Mouse (Mus musculus): ENCODE measurements at regions not wholly inside any gene's neighbourhood (a gene's known extent, or its start where the extent isn't known, plus 50 kb on each side); places are given as distances from the start of the nearest gene placed in this dataset.

DNA sequence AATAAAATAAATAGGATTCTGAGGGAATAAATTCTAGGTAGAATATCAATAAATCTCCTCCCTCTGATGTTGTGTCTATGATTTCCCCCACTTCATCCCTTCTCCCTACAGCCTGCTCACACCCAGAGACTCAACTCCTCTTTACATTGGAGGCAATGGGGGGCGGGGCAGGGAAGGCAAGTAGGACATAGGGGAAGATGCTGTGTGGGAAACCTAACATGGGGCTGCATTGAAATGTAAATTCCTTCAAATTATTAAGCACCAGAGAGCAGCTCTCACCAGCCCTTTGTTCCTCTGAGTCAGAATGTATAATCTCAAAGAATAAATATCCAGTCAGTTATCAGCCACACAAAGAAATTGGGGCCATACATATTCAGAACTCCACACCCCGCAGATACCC is 91.6 kb downstream of the Nuf2 start:
- WGBS, result 85% methylated on average over 2 of the region's 2 CpGs
- Histone ChIP-seq H3K4me1 (no peaks in the 10 kb centered on the region), H3K27ac (no peak overlapping the region), H3K27me3 (replicated peaks) (no peaks in the 10 kb centered on the region), H3K36me3 (no peaks in the 10 kb centered on the region), H3K9me3 (no peaks in the 10 kb centered on the region), H3K9ac (no peak overlapping the region), H3K4me3 (replicated peaks) (no peak overlapping the region), H3K4me2 (no peak overlapping the region)
- no peak for ATAC-seq (ENCODE audit: insufficient read depth, low FRiP score, low read depth)

- 89% methylated on average over 3 of the region's 3 CpGs for WGBS
- no peak overlapping the region for H3K4me2 ChIP-seq
- H3K9me3 ChIP-seq, result no peaks in the 10 kb centered on the region
- no peaks in the 10 kb centered on the region for H3K4me1 ChIP-seq
- ATAC-seq (ENCODE audit: insufficient read depth, low FRiP score, low read depth), result no peak
- no peak overlapping the region for H3K9ac ChIP-seq
- no peak overlapping the region for H3K27ac ChIP-seq
- no peaks in the 10 kb centered on the region for H3K27me3 ChIP-seq (replicated peaks)
- no peak overlapping the region for H3K4me3 ChIP-seq (replicated peaks)
- H3K36me3 ChIP-seq, result no peaks in the 10 kb centered on the region
Measured at GRCm38 (mm10) chr1:169438006-169438405, 93.3 kb downstream of the Nuf2 start.

DNA sequence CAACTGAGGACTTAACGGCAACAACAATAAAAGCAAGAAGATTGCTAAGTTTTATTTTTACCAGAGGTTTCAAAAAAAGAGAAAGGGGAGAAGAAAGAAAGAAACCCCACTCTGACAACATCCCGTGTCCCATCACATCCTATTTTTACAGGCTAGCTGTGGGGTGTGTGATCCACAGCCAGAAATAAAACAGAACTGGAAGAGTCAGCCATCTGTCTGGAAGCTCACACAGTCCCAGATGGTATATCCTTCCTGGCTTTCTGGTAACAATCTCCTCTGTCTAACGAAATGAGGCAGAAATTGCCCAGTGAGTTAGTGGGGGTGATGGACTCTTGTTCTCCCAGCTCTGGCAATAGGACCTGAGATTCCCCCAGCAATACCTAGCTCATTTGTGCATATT is 108.9 kb downstream of the Nuf2 start:
- no peak for ATAC-seq (ENCODE audit: insufficient read depth, low FRiP score, low read depth)
- 48% methylated on average over 3 of the region's 3 CpGs for WGBS
- Histone ChIP-seq H3K36me3 (no peaks in the 10 kb centered on the region), H3K4me3 (replicated peaks) (no peak overlapping the region), H3K27me3 (replicated peaks) (no peaks in the 10 kb centered on the region), H3K4me2 (no peak overlapping the region), H3K9me3 (no peaks in the 10 kb centered on the region), H3K4me1 (no peaks in the 10 kb centered on the region), H3K9ac (no peak overlapping the region), H3K27ac (no peak overlapping the region)

DNA sequence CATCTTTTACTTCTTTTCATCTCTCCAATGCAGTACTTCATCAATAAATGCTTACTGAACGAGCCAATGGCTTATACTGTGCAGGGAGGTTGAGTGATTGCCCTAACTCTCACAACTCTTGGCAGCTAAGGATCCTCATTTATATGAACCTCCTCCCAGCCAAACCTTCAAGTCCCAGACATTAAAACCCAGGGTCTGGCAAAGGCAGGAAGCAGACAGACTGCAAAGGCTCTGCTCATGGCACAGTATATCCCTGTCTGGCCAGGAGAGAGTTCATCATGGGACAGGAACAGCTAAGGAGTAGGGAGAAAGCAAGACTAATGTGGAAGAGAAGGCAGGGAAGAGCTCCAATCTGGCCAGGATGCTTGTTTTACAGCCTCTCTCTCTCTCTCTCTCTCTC is 109.6 kb downstream of the Nuf2 start:
- Histone ChIP-seq H3K4me1 (no peaks in the 10 kb centered on the region), H3K36me3 (no peaks in the 10 kb centered on the region), H3K27ac (no peak overlapping the region), H3K9ac (no peak overlapping the region), H3K27me3 (replicated peaks) (no peaks in the 10 kb centered on the region), H3K4me2 (no peak overlapping the region), H3K9me3 (no peaks in the 10 kb centered on the region), H3K4me3 (replicated peaks) (no peak overlapping the region)
- WGBS, result 29% methylated on average over 1 of the region's 1 CpGs
- no peak for ATAC-seq (ENCODE audit: insufficient read depth, low FRiP score, low read depth)

DNA sequence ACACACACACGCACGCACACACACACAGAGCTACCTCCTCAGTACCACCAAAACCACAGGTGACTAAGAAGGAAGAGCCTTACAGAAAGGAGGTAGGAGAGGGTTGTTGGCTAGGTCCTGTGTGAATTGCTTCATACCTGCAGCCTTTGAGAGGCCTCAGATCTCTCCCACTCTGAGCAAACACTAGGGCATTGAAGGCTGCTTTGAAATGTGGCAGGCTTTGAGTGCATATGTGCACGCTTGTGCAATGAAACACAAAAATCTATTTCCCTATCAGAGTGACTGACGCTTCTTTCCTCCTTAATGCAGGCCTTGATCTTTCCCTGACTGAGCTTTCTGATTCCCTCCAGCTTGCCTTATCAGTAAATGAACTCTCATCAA is 112.6 kb downstream of the Nuf2 start:
- ATAC-seq (ENCODE audit: insufficient read depth, low FRiP score, low read depth), result no peak
- no peak overlapping the region for H3K27ac ChIP-seq
- WGBS, result 72% methylated on average over 4 of the region's 4 CpGs

GRCm38 (mm10) chr1:169417979-169418664 is 113.1 kb downstream of the Nuf2 start:
- Histone ChIP-seq H3K27me3 (replicated peaks) (no peaks in the 10 kb centered on the region), H3K4me2 (no peak overlapping the region), H3K4me3 (replicated peaks) (no peak overlapping the region), H3K9ac (no peak overlapping the region), H3K27ac (no peak overlapping the region), H3K36me3 (no peaks in the 10 kb centered on the region), H3K4me1 (no peaks in the 10 kb centered on the region), H3K9me3 (no peaks in the 10 kb centered on the region)
- WGBS, result 63% methylated on average over 10 of the region's 10 CpGs
- no peak for ATAC-seq (ENCODE audit: insufficient read depth, low FRiP score, low read depth)

More for the DNA sequence above, 112.6 kb downstream of the Nuf2 start:
- Histone ChIP-seq H3K4me2 (no peak overlapping the region), H3K27me3 (replicated peaks) (no peaks in the 10 kb centered on the region), H3K9ac (no peak overlapping the region), H3K4me1 (no peaks in the 10 kb centered on the region), H3K4me3 (replicated peaks) (no peak overlapping the region), H3K36me3 (no peaks in the 10 kb centered on the region), H3K9me3 (no peaks in the 10 kb centered on the region)

DNA sequence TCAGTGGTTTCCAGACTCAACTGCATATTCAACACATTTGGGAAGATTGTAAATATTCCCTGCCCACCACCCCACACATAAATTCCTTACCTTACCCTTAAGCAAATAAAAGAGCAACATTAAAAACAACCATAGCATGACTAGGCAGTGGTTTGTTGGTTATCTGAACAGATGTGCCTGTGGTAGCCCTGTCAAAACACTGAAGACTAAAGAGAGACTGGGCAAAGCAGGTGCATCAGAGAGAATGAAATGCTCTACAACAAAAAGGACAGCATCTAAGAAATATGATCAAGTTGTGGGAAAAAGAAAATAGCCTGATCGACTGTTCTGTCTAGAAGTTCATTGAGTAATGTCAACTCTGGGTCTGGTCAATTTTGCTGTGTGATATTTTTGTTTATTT is 114.6 kb downstream of the Nuf2 start:
- Histone ChIP-seq H3K4me1 (no peaks in the 10 kb centered on the region), H3K36me3 (no peaks in the 10 kb centered on the region), H3K27me3 (replicated peaks) (no peaks in the 10 kb centered on the region), H3K4me3 (replicated peaks) (no peak overlapping the region), H3K9me3 (no peaks in the 10 kb centered on the region), H3K27ac (no peak overlapping the region), H3K4me2 (no peak overlapping the region), H3K9ac (no peak overlapping the region)
- WGBS, result 91% methylated on average over 1 of the region's 1 CpGs
- ATAC-seq (ENCODE audit: insufficient read depth, low FRiP score, low read depth), result no peak

DNA sequence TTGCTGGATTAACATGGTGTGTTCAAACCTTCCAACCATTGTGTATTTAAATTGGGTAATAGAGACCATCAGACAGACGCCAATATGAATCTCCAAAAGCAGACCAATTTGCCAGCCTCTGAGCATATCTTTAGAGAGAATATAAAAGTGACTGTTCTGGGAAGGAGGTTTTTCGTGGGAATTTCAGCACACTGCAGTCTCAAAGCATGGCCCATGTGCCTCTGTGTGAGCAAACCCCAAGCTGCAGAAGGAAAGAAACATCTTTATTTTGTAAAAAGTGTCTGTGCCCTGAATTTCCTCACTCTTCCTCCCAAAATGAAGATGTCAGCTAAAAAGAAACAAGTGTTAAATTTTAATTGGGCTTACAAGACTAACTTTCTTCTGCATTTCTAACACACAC is 123.1 kb downstream of the Nuf2 start:
- Histone ChIP-seq H3K36me3 (no peaks in the 10 kb centered on the region), H3K4me2 (no peak overlapping the region), H3K9me3 (no peaks in the 10 kb centered on the region), H3K4me3 (replicated peaks) (no peak overlapping the region), H3K27ac (no peak overlapping the region), H3K9ac (no peak overlapping the region), H3K4me1 (no peaks in the 10 kb centered on the region), H3K27me3 (replicated peaks) (no peaks in the 10 kb centered on the region)
- no peak for ATAC-seq (ENCODE audit: insufficient read depth, low FRiP score, low read depth)
- 72% methylated on average over 2 of the region's 2 CpGs for whole genome bisulfite sequencing

- no peaks in the 10 kb centered on the region for H3K9me3 ChIP-seq
- H3K9ac ChIP-seq, result no peak overlapping the region
- no peak overlapping the region for H3K27ac ChIP-seq
- H3K4me2 ChIP-seq, result no peak overlapping the region
- H3K36me3 ChIP-seq, result no peaks in the 10 kb centered on the region
- no peak overlapping the region for H3K4me3 ChIP-seq (replicated peaks)
- no peaks in the 10 kb centered on the region for H3K27me3 ChIP-seq (replicated peaks)
- 67% methylated on average over 6 of the region's 6 CpGs for WGBS
- H3K4me1 ChIP-seq, result no peaks in the 10 kb centered on the region
- no peak for ATAC-seq (ENCODE audit: insufficient read depth, low FRiP score, low read depth)
Measured at GRCm38 (mm10) chr1:169400841-169401240, 130.4 kb downstream of the Nuf2 start.

GRCm38 (mm10) chr1:169397371-169397770 is 133.9 kb downstream of the Nuf2 start:
- Histone ChIP-seq H3K27me3 (replicated peaks) (no peaks in the 10 kb centered on the region), H3K9me3 (no peaks in the 10 kb centered on the region), H3K4me3 (replicated peaks) (no peak overlapping the region), H3K4me2 (no peak overlapping the region), H3K9ac (no peak overlapping the region), H3K27ac (no peak overlapping the region), H3K36me3 (no peaks in the 10 kb centered on the region), H3K4me1 (no peaks in the 10 kb centered on the region)
- WGBS, result 87% methylated on average over 4 of the region's 4 CpGs
- no peak for ATAC-seq (ENCODE audit: insufficient read depth, low FRiP score, low read depth)

GRCm38 (mm10) chr1:169387056-169387455 is 144.2 kb downstream of the Nuf2 start:
- Histone ChIP-seq H3K4me2 (no peak overlapping the region), H3K27me3 (replicated peaks) (no peaks in the 10 kb centered on the region), H3K9me3 (no peaks in the 10 kb centered on the region), H3K9ac (no peak overlapping the region), H3K36me3 (no peaks in the 10 kb centered on the region), H3K27ac (no peak overlapping the region), H3K4me1 (0 out of 2 replicates have a peak, but pooled peaks cover 4% of the 10 kb centered on the region), H3K4me3 (replicated peaks) (no peak overlapping the region)
- ATAC-seq (ENCODE audit: insufficient read depth, low FRiP score, low read depth), result no peak
- WGBS, result 64% methylated on average over 1 of the region's 1 CpGs

DNA sequence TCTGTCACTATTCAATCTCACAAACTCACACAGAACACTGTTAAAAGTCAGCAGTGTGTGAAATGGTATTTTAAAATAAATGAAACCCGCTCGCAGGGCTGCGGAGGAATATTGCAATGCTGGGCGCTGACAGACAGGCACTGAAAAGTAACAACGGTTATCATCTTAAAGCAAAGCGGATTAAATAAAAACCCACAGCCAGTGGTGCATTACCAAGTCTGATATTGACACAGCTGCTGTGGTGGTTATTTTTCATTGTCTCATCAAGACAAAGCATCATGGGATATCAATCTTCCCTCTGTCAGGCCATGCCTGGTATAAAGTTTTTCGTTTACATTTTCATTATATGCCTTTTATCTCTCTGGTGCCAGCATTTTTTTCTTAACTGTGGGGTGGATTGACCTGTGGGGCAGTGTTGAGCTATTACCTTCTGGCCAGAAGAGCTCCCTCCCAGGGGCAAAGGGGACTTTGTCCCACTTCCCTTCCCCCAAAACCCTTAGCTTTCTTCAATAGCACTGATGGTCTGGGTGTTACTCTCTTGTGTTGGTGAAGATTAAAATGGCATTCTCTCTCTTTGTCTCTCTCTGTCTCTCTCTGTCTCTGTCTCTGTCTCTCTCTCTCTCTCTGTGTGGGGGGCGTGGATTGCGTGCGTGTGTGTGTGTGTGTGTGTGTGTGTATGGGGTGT is 145.4 kb downstream of the Nuf2 start:
- ATAC-seq (ENCODE audit: insufficient read depth, low FRiP score, low read depth), result no peak

More for the DNA sequence above, 145.4 kb downstream of the Nuf2 start:
- no peaks in the 10 kb centered on the region for H3K9me3 ChIP-seq
- 52% methylated on average over 10 of the region's 10 CpGs for WGBS
- no peak overlapping the region for H3K4me3 ChIP-seq (replicated peaks)
- H3K27me3 ChIP-seq (replicated peaks), result no peaks in the 10 kb centered on the region
- H3K27ac ChIP-seq, result no peak overlapping the region
- 0 out of 2 replicates have a peak, but pooled peaks cover 4% of the 10 kb centered on the region for H3K4me1 ChIP-seq
- H3K9ac ChIP-seq, result no peak overlapping the region
- no peak overlapping the region for H3K4me2 ChIP-seq
- H3K36me3 ChIP-seq, result no peaks in the 10 kb centered on the region
